Mouse (Mus musculus): Measurements from ENCODE around the gene Sema6b. TPM values are rescaled to one million over a fixed set of nuclear protein-coding genes. Genes with fewer than 3 reads are reported as not detected.

The Sema6b gene
- 14.4 and 24.4 TPM in 2 replicates for polyA plus RNA-seq (2012; rRNA removed; ENCODE audit: low replicate concordance)

GRCm38 (mm10) chr17:56139858-56140595 is at the start of gene Sema6b:
Gene Sema6b (minus strand): TSS chr17:56140343.

GRCm38 (mm10) chr17:56183658-56184103 is 43.5 kb upstream of the Sema6b start, which contains the start of gene Mydgf:
Gene Mydgf (minus strand): TSS chr17:56183920.

DNA sequence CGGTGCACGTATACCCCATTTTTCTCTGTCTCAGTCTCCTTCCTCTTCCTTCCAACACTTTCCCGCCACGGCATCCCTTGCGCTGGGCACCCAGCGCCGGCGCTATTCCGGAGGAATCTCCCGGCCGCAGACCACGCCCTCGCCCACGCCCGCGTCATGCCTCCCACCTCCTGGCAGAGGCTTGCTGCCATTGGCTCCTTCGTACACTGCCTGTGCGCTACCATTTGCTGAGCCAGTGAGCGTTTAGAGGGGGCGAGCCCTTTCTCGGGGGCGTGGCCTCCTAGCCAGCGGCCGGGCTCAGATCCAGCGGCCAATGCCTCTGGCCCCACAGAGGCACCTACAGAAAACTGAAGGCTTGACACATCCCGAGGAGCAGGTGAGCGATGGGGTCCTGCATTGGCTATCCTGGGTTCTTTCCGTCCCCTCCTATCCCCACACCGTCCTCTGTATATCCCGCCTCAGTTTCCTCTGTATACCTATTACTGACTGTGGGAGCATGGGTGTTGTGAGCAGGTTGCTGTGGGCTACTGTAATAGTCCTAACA is 22.2 kb upstream of the Sema6b start, which contains the start of gene Tnfaip8l1:
Gene Tnfaip8l1, plus strand, starts transcription at position 247 of the 544 bp plus-strand sequence.

DNA sequence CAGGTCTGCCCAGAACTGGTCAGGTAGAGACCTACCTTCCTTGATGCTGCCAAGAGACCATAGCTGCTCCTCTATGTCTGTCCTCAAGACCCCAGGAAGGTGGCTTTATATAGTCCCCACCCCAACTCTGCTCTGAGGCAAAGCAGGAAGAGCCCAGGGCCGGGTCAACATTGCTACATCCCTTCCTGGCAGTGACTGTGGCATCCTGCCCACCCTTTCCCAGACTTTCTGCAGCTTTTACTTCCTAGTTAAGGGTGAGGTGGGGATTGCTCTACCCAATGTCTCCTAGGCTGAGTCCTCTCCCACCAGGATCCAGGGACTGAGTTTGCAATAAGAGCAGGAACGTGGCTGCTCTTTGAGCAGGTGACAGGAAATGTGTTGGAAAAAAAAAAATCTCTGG is 18.3 kb downstream of the Sema6b start, which contains the start of gene Lrg1:
Gene Lrg1, minus strand, starts transcription at position 176 of the 400 bp plus-strand sequence.

DNA sequence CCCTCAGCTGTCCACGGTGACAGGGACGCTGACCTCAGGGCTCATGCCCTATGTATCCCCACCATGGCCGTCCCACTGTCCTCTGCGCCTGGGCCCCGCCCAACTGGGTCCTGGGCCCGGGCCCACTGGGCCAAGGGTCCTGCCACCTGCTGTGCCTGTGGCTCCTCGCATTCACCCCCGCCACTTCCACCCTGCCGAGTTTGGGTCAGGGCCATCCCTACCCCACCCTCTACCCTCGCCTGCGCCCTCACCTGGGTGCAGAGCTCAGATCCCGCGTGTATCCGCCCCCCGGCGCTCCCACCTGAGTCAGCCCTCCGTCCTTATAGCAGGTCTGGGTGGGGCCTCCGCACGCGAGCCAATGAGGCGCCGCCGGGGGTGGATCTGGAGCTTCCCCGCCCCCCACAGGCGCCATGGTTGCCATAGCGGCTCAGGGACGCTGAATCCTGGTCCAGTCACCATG is 22.9 kb downstream of the Sema6b start, which contains the start of gene Plin5:
Gene Plin5, minus strand, starts transcription at position 346 of the 460 bp plus-strand sequence.

DNA sequence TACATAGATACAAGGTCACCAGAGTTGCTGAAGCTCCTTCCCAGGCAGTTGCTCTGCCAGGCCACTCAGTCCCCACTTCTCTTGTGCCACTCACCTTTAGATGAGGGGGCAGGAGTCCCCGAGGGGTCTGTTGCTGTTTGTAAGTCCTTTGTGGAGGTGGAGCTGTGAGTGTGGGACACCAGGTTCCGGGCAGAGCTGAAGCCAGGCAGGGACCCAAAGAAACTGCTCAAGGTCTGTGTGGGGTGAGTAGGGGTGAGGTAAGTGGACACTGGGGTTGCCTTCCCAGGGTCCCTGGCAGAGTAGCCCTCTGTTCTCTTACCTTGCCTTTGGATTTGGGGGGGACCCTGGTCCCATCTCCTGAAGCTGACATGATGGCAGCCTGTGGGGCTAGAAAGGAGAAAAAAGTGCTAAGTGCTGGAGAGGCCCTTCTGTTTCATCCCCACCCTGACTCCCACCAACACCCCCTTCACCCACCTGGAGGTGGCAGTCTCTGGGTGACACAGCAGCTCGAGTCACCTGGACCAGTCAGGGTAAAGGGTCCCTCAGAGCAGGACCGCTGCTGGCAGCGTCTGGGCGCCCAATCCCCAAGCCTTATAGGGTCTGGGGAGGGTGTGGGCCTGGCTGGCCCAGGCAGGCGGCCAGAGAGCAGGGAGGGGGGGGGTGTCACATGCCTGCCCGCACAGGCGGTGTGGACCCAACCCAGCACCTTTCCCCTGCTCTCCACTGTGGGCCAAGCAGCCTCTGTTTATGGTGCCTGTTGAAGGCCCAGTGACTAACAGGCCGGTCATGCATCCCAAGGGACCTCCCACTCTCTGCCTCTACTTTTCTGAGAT is 30.7 kb downstream of the Sema6b start, which contains the start of gene Plin4:
Gene Plin4, minus strand, starts transcription at position 585 of the 833 bp plus-strand sequence.

DNA sequence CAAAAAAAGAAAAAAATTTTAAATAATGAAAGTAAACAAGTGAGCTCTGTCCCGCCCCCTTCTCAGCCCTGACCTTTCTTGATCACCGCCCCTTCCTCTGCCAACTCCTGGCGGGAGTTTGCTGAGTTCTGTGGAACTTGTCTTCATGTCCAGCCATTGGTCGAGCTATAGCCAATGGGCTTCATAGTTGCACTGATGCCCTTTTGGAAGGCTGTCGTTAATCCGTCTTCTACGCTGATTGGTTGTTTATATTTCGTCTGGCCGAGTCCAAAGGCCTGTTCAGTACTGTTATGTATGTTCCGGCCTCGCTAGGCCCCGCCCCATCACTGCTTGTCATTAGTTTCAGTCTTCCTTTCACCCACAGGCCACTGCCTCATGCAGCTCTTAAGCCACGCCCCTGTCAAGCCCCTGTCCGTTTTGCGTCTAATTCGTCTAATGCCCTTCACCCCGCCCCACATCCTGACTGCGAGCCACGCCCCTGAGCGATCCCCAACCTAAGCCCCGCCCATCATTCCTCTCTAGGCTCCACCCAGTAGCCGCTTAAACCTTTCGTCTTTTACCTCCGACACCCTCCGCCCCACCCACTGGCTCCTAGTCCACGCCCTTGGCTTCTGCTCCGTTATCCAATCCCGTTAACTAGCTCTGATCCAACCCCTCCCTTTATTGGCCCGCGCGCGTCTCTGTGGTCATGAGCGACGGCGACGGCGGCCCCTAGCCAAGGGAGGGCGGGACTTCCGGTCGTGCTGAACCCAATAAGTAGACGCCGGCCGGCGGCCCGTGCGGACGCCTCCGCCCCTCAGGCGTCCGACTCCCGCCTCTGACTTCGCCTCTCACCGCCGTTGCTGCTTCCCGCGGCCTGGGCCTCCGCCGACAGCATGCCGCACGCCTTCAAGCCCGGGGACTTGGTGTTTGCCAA is 61.0 kb downstream of the Sema6b start, which contains the start of gene Hdgfl2:
Gene Hdgfl2, plus strand, starts transcription at position 755 of the 916 bp plus-strand sequence.

GRCm38 (mm10) chr17:56074827-56075208 is 65.3 kb downstream of the Sema6b start, which contains the start of gene Ubxn6:
Gene Ubxn6 (minus strand): TSS chr17:56075028.

Other genes with a start within 250 kb of the Sema6b start
- gene Zfp959, start 248.2 kb downstream of the Sema6b start, polyA plus RNA-seq (2012; rRNA removed; ENCODE audit: low replicate concordance), result 1.1 and 1.4 TPM in 2 replicates
- gene Zfp119b, start 190.8 kb downstream of the Sema6b start, polyA plus RNA-seq (2012; rRNA removed; ENCODE audit: low replicate concordance), result 0.67 and 0.75 TPM in 2 replicates
- gene Ebi3, start 187.7 kb downstream of the Sema6b start, polyA plus RNA-seq (2012; rRNA removed; ENCODE audit: low replicate concordance), result 6.0 and 9.2 TPM in 2 replicates
- gene Yju2, start 181.2 kb downstream of the Sema6b start, polyA plus RNA-seq (2012; rRNA removed; ENCODE audit: low replicate concordance), result 6.9 and 10.4 TPM in 2 replicates
- 0.56 and 13.0 TPM in 2 replicates for gene Shd, start 169.9 kb downstream of the Sema6b start, polyA plus RNA-seq (2012; rRNA removed; ENCODE audit: low replicate concordance)
- 1.0 and 7.0 TPM in 2 replicates for gene Fsd1, start 153.8 kb downstream of the Sema6b start, polyA plus RNA-seq (2012; rRNA removed; ENCODE audit: low replicate concordance)
- gene Stap2, start 134.8 kb downstream of the Sema6b start, polyA plus RNA-seq (2012; rRNA removed; ENCODE audit: low replicate concordance), result 25.3 and 34.1 TPM in 2 replicates
- gene Mpnd, start 134.6 kb downstream of the Sema6b start, polyA plus RNA-seq (2012; rRNA removed; ENCODE audit: low replicate concordance), result 106 and 131 TPM in 2 replicates
- 75.0 and 104 TPM in 2 replicates for gene Sh3gl1, start 103.7 kb downstream of the Sema6b start, polyA plus RNA-seq (2012; rRNA removed; ENCODE audit: low replicate concordance)
- 2.0 and 5.8 TPM in 2 replicates for gene Chaf1a, start 99.9 kb downstream of the Sema6b start, polyA plus RNA-seq (2012; rRNA removed; ENCODE audit: low replicate concordance)
- 92.5 and 99.3 TPM in 2 replicates for gene Ubxn6, start 65.3 kb downstream of the Sema6b start, polyA plus RNA-seq (2012; rRNA removed; ENCODE audit: low replicate concordance)
- gene Hdgfl2, start 60.7 kb downstream of the Sema6b start, polyA plus RNA-seq (2012; rRNA removed; ENCODE audit: low replicate concordance), result 20.9 and 56.5 TPM in 2 replicates
- 452 and 1,682 TPM in 2 replicates for gene Plin4, start 30.5 kb downstream of the Sema6b start, polyA plus RNA-seq (2012; rRNA removed; ENCODE audit: low replicate concordance)
- 12.6 and 29.9 TPM in 2 replicates for gene Plin5, start 22.7 kb downstream of the Sema6b start, polyA plus RNA-seq (2012; rRNA removed; ENCODE audit: low replicate concordance)
- 111 and 539 TPM in 2 replicates for gene Lrg1, start 18.3 kb downstream of the Sema6b start, polyA plus RNA-seq (2012; rRNA removed; ENCODE audit: low replicate concordance)
- 8.3 and 9.0 TPM in 2 replicates for gene Tnfaip8l1, start 22.1 kb upstream of the Sema6b start, polyA plus RNA-seq (2012; rRNA removed; ENCODE audit: low replicate concordance)
- 64.9 and 80.9 TPM in 2 replicates for gene Mydgf, start 43.6 kb upstream of the Sema6b start, polyA plus RNA-seq (2012; rRNA removed; ENCODE audit: low replicate concordance)
- 42.0 and 57.6 TPM in 2 replicates for gene Dpp9, start 78.6 kb upstream of the Sema6b start, polyA plus RNA-seq (2012; rRNA removed; ENCODE audit: low replicate concordance)
- 24.1 and 30.7 TPM in 2 replicates for gene Fem1a, start 116.5 kb upstream of the Sema6b start, polyA plus RNA-seq (2012; rRNA removed; ENCODE audit: low replicate concordance)
- gene Ticam1, start 136.4 kb upstream of the Sema6b start, polyA plus RNA-seq (2012; rRNA removed; ENCODE audit: low replicate concordance), result 16.9 and 26.3 TPM in 2 replicates
- gene Plin3, start 152.5 kb upstream of the Sema6b start, polyA plus RNA-seq (2012; rRNA removed; ENCODE audit: low replicate concordance), result 44.9 and 45.4 TPM in 2 replicates
- not detected in 2 replicates for gene Arrdc5, start 159.9 kb upstream of the Sema6b start, polyA plus RNA-seq (2012; rRNA removed; ENCODE audit: low replicate concordance)
- gene Uhrf1, start 163.0 kb upstream of the Sema6b start, polyA plus RNA-seq (2012; rRNA removed; ENCODE audit: low replicate concordance), result 2.5 and 24.0 TPM in 2 replicates
- gene Kdm4b, start 185.7 kb upstream of the Sema6b start, polyA plus RNA-seq (2012; rRNA removed; ENCODE audit: low replicate concordance), result 32.1 and 45.8 TPM in 2 replicates

Measured in subcutaneous adipose tissue, adult 2 months (tissue).